Mouse (Mus musculus): ENCODE measurements around the gene Slc51a. TPM values are rescaled to one million over a fixed set of nuclear protein-coding genes. Genes with fewer than 3 reads are reported as not detected.

The Slc51a gene
- total and polyA plus RNA-seq, 2 experiments from 2014 or later = 1.7 to 3.2 TPM

GRCm38 (mm10) chr16:32441432-32441831, 46.2 kb downstream of the Slc51a start:
- H3K4me1 ChIP-seq (ENCODE audit: control insufficient read depth, insufficient read depth) = no peaks in the 10 kb centered on the region
- 83% methylated on average over 3 of the region's 3 CpGs for WGBS
- H3K27me3 ChIP-seq (ENCODE audit: control insufficient read depth, insufficient read depth, low read length) = no peaks in the 10 kb centered on the region
- no peak overlapping the region for H3K4me2 ChIP-seq (ENCODE audit: low read depth, low read length)
- H3K9ac ChIP-seq (replicated peaks; ENCODE audit: low read depth, low read length) = no peak overlapping the region
- H3K27ac ChIP-seq (ENCODE audit: low read depth) = peak overlapping the region; percentile 14; the same call in 1 of the 2 replicates
- H3K4me3 ChIP-seq (ENCODE audit: low read depth, low read length) = no peak overlapping the region
- peak; percentile 8; the same call in 1 of the 2 replicates for ATAC-seq (ENCODE audit: insufficient read depth, low read depth)
- TF ChIP-seq CTCF (IDR thresholded peaks at IDR 0.05; ENCODE audit: low read depth) (no peak), EP300 (IDR thresholded peaks at IDR 0.05; ENCODE audit: low read depth) (no peak)
- no peaks in the 10 kb centered on the region for H3K9me3 ChIP-seq (replicated peaks; ENCODE audit: control insufficient read depth, low read length)
- 0 out of 2 replicates have a peak, but pooled peaks cover 4% of the 10 kb centered on the region for H3K36me3 ChIP-seq (replicated peaks; ENCODE audit: control insufficient read depth, insufficient read depth, low read length)
- DNase-seq (ENCODE audit: low spot score) = no peak

GRCm38 (mm10) chr16:32437266-32437665, 50.4 kb downstream of the Slc51a start:
- WGBS = 93% methylated on average over 1 of the region's 1 CpGs
- Histone ChIP-seq H3K9me3 (replicated peaks; ENCODE audit: control insufficient read depth, low read length) (no peaks in the 10 kb centered on the region), H3K27ac (ENCODE audit: low read depth) (no peak overlapping the region), H3K36me3 (replicated peaks; ENCODE audit: control insufficient read depth, insufficient read depth, low read length) (0 out of 2 replicates have a peak, but pooled peaks cover 4% of the 10 kb centered on the region), H3K4me3 (ENCODE audit: low read depth, low read length) (no peak overlapping the region), H3K9ac (replicated peaks; ENCODE audit: low read depth, low read length) (no peak overlapping the region), H3K4me2 (ENCODE audit: low read depth, low read length) (no peak overlapping the region), H3K4me1 (ENCODE audit: control insufficient read depth, insufficient read depth) (peaks cover 4% of the 10 kb centered on the region; the same call in 1 of the 2 replicates), H3K27me3 (ENCODE audit: control insufficient read depth, insufficient read depth, low read length) (no peaks in the 10 kb centered on the region)
- no peak for DNase-seq (ENCODE audit: low spot score)
- TF ChIP-seq EP300 (IDR thresholded peaks at IDR 0.05; ENCODE audit: low read depth) (no peak), CTCF (IDR thresholded peaks at IDR 0.05; ENCODE audit: low read depth) (no peak)
- ATAC-seq (ENCODE audit: insufficient read depth, low read depth) = no peak

- H3K27me3 ChIP-seq (ENCODE audit: control insufficient read depth, insufficient read depth, low read length) = no peaks in the 10 kb centered on the region
- H3K4me3 ChIP-seq (ENCODE audit: low read depth, low read length) = no peak overlapping the region
- no peak overlapping the region for H3K9ac ChIP-seq (replicated peaks; ENCODE audit: low read depth, low read length)
- no peak overlapping the region for H3K4me2 ChIP-seq (ENCODE audit: low read depth, low read length)
- ATAC-seq (ENCODE audit: insufficient read depth, low read depth) (no peak), DNase-seq (ENCODE audit: low spot score) (no peak)
- TF ChIP-seq CTCF (IDR thresholded peaks at IDR 0.05; ENCODE audit: low read depth) = no peak
- TF ChIP-seq EP300 (IDR thresholded peaks at IDR 0.05; ENCODE audit: low read depth) = no peak
- H3K9me3 ChIP-seq (replicated peaks; ENCODE audit: control insufficient read depth, low read length) = no peaks in the 10 kb centered on the region
- H3K36me3 ChIP-seq (replicated peaks; ENCODE audit: control insufficient read depth, insufficient read depth, low read length) = 0 out of 2 replicates have a peak, but pooled peaks cover 4% of the 10 kb centered on the region
- no peak overlapping the region for H3K27ac ChIP-seq (ENCODE audit: low read depth)
- 37% methylated on average over 1 of the region's 1 CpGs for WGBS
- H3K4me1 ChIP-seq (ENCODE audit: control insufficient read depth, insufficient read depth) = peaks cover 10% of the 10 kb centered on the region
Measured at GRCm38 (mm10) chr16:32436657-32437056, 51.0 kb downstream of the Slc51a start.

- no peak overlapping the region for H3K9ac ChIP-seq (replicated peaks; ENCODE audit: low read depth, low read length)
- H3K4me2 ChIP-seq (ENCODE audit: low read depth, low read length) = no peak overlapping the region
- DNase-seq (ENCODE audit: low spot score) (no peak), ATAC-seq (ENCODE audit: insufficient read depth, low read depth) (no peak)
- no peaks in the 10 kb centered on the region for H3K27me3 ChIP-seq (ENCODE audit: control insufficient read depth, insufficient read depth, low read length)
- 0 out of 2 replicates have a peak, but pooled peaks cover 4% of the 10 kb centered on the region for H3K36me3 ChIP-seq (replicated peaks; ENCODE audit: control insufficient read depth, insufficient read depth, low read length)
- peak overlapping the region; percentile 46; the same call in 1 of the 2 replicates for H3K27ac ChIP-seq (ENCODE audit: low read depth)
- no peak overlapping the region for H3K4me3 ChIP-seq (ENCODE audit: low read depth, low read length)
- H3K4me1 ChIP-seq (ENCODE audit: control insufficient read depth, insufficient read depth) = peaks cover 13% of the 10 kb centered on the region
- H3K9me3 ChIP-seq (replicated peaks; ENCODE audit: control insufficient read depth, low read length) = no peaks in the 10 kb centered on the region
- TF ChIP-seq EP300 (IDR thresholded peaks at IDR 0.05; ENCODE audit: low read depth) = no peak
- TF ChIP-seq CTCF (IDR thresholded peaks at IDR 0.05; ENCODE audit: low read depth) = no peak
Measured at GRCm38 (mm10) chr16:32434691-32435090, 53.0 kb downstream of the Slc51a start.

- peak; percentile 62 for DNase-seq (ENCODE audit: low spot score)
- H3K27me3 ChIP-seq (ENCODE audit: control insufficient read depth, insufficient read depth, low read length) = no peaks in the 10 kb centered on the region
- H3K4me3 ChIP-seq (ENCODE audit: low read depth, low read length) = no peak overlapping the region
- no peak overlapping the region; the same call in 1 of the 2 replicates for H3K9ac ChIP-seq (replicated peaks; ENCODE audit: low read depth, low read length)
- peak overlapping the region; percentile 29; the same call in 1 of the 2 replicates for H3K4me2 ChIP-seq (ENCODE audit: low read depth, low read length)
- H3K4me1 ChIP-seq (ENCODE audit: control insufficient read depth, insufficient read depth) = peaks cover 13% of the 10 kb centered on the region
- H3K9me3 ChIP-seq (replicated peaks; ENCODE audit: control insufficient read depth, low read length) = no peaks in the 10 kb centered on the region
- TF ChIP-seq CTCF (IDR thresholded peaks at IDR 0.05; ENCODE audit: low read depth) = no peak
- no peak for TF ChIP-seq EP300 (IDR thresholded peaks at IDR 0.05; ENCODE audit: low read depth)
- H3K27ac ChIP-seq (ENCODE audit: low read depth) = peak overlapping the region; percentile 26; the same call in 1 of the 2 replicates
- WGBS = 21% methylated on average over 6 of the region's 6 CpGs
- ATAC-seq (ENCODE audit: insufficient read depth, low read depth) = no peak
- H3K36me3 ChIP-seq (replicated peaks; ENCODE audit: control insufficient read depth, insufficient read depth, low read length) = 0 out of 2 replicates have a peak, but pooled peaks cover 4% of the 10 kb centered on the region
Measured at GRCm38 (mm10) chr16:32434066-32434465, 53.6 kb downstream of the Slc51a start.

- Histone ChIP-seq H3K9ac (replicated peaks; ENCODE audit: low read depth, low read length) (no peak overlapping the region), H3K9me3 (replicated peaks; ENCODE audit: control insufficient read depth, low read length) (no peaks in the 10 kb centered on the region), H3K27me3 (ENCODE audit: control insufficient read depth, insufficient read depth, low read length) (no peaks in the 10 kb centered on the region), H3K4me2 (ENCODE audit: low read depth, low read length) (no peak overlapping the region), H3K4me1 (ENCODE audit: control insufficient read depth, insufficient read depth) (peaks cover 13% of the 10 kb centered on the region), H3K36me3 (replicated peaks; ENCODE audit: control insufficient read depth, insufficient read depth, low read length) (0 out of 2 replicates have a peak, but pooled peaks cover 4% of the 10 kb centered on the region), H3K4me3 (ENCODE audit: low read depth, low read length) (no peak overlapping the region), H3K27ac (ENCODE audit: low read depth) (no peak overlapping the region)
- DNase-seq (ENCODE audit: low spot score) (no peak), ATAC-seq (ENCODE audit: insufficient read depth, low read depth) (no peak)
- 78% methylated on average over 2 of the region's 2 CpGs for WGBS
- TF ChIP-seq EP300 (IDR thresholded peaks at IDR 0.05; ENCODE audit: low read depth) (no peak), CTCF (IDR thresholded peaks at IDR 0.05; ENCODE audit: low read depth) (no peak)
Measured at GRCm38 (mm10) chr16:32433138-32433537, 54.5 kb downstream of the Slc51a start.
